Mouse (Mus musculus): Measurements from ENCODE around the gene Amot. TPM values are rescaled to one million over a fixed set of nuclear protein-coding genes. Genes with fewer than 3 reads are reported as not detected.

Amot gene
- 25.9 and 33.1 TPM in 2 replicates for polyA plus RNA-seq (2016; fragmentation: Nextera tagmentation; extraction: Ambion mirVana)

- H3K36me3 ChIP-seq = no peaks in the 10 kb centered on the region
- peak within 1 kb of the TSS; percentile 60 for H3K9ac ChIP-seq
- WGBS = 17% methylated on average over 32 of the region's 34 CpGs
- peak within 1 kb of the TSS; percentile 50 for H3K4me3 ChIP-seq
- H3K4me1 ChIP-seq = 0 out of 2 replicates have a peak, but pooled peaks cover 5% of the 10 kb centered on the region
- H3K27me3 ChIP-seq = no peaks in the 10 kb centered on the region; the same call in 1 of the 2 replicates
- H3K9me3 ChIP-seq (replicated peaks) = no peaks in the 10 kb centered on the region
- peak; percentile 96 for ATAC-seq (ENCODE audit: low FRiP score)
- H3K27ac ChIP-seq = peak within 1 kb of the TSS; percentile 40
- peak within 1 kb of the TSS; percentile 57 for H3K4me2 ChIP-seq (replicated peaks)
These were observed at the start of gene Amot for GRCm38 (mm10) chrX:145504717-145505415. TSS of gene Amot (minus strand) at chrX:145505181.

- no peaks in the 10 kb centered on the region for H3K4me1 ChIP-seq
- H3K4me2 ChIP-seq (replicated peaks) = no peak overlapping the region
- H3K9ac ChIP-seq = no peak overlapping the region
- no peak for ATAC-seq (ENCODE audit: low FRiP score)
- no peaks in the 10 kb centered on the region for H3K36me3 ChIP-seq
- WGBS = 76% methylated on average over 3 of the region's 3 CpGs
- H3K27me3 ChIP-seq = no peaks in the 10 kb centered on the region
- H3K9me3 ChIP-seq (replicated peaks) = no peaks in the 10 kb centered on the region
- no peak overlapping the region for H3K27ac ChIP-seq
- H3K4me3 ChIP-seq = no peak overlapping the region
These were observed 40.1 kb upstream of the Amot start for GRCm38 (mm10) chrX:145545060-145545459.

- no peaks in the 10 kb centered on the region for H3K4me1 ChIP-seq
- no peak overlapping the region for H3K27ac ChIP-seq
- no peaks in the 10 kb centered on the region for H3K27me3 ChIP-seq
- H3K4me3 ChIP-seq = no peak overlapping the region
- H3K9ac ChIP-seq = no peak overlapping the region
- H3K4me2 ChIP-seq (replicated peaks) = no peak overlapping the region
- no peak for ATAC-seq (ENCODE audit: low FRiP score)
- no peaks in the 10 kb centered on the region for H3K36me3 ChIP-seq
- no peaks in the 10 kb centered on the region for H3K9me3 ChIP-seq (replicated peaks)
- 63% methylated on average over 4 of the region's 4 CpGs for WGBS
These were observed 38.9 kb upstream of the Amot start for GRCm38 (mm10) chrX:145543602-145544490.

DNA sequence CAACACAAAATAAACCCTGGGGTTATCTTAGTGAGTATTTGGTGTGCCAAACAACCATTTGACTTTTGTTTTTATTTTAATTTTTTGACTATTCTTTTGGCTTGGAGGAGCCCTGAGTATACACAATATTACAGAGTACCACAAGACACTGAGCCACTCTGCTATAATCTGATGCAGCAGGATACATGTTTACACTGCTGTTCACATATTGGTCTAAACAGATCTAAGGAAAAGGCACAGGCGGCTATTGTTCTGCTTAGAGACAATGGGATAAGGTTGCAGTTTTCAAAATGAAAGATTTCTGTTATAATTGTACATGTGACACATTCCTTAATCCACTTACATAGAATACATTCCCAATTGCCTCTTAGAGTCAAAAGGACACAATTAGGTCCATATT lies 36.1 kb upstream of the Amot start:
- no peak for ATAC-seq (ENCODE audit: low FRiP score)
- H3K9ac ChIP-seq = no peak overlapping the region
- H3K36me3 ChIP-seq = no peaks in the 10 kb centered on the region
- H3K9me3 ChIP-seq (replicated peaks) = no peaks in the 10 kb centered on the region
- H3K4me3 ChIP-seq = no peak overlapping the region
- no peak overlapping the region for H3K27ac ChIP-seq
- H3K4me1 ChIP-seq = no peaks in the 10 kb centered on the region
- WGBS = 85% methylated on average over 1 of the region's 1 CpGs
- no peak overlapping the region for H3K4me2 ChIP-seq (replicated peaks)
- no peaks in the 10 kb centered on the region for H3K27me3 ChIP-seq

- Histone ChIP-seq H3K36me3 (no peaks in the 10 kb centered on the region), H3K4me3 (no peak overlapping the region), H3K4me2 (replicated peaks) (no peak overlapping the region), H3K27me3 (no peaks in the 10 kb centered on the region), H3K27ac (no peak overlapping the region), H3K9ac (no peak overlapping the region), H3K9me3 (replicated peaks) (no peaks in the 10 kb centered on the region), H3K4me1 (no peaks in the 10 kb centered on the region)
- no peak for ATAC-seq (ENCODE audit: low FRiP score)
- 86% methylated on average over 1 of the region's 1 CpGs for WGBS
These were observed 35.3 kb upstream of the Amot start for GRCm38 (mm10) chrX:145540321-145540720.

DNA sequence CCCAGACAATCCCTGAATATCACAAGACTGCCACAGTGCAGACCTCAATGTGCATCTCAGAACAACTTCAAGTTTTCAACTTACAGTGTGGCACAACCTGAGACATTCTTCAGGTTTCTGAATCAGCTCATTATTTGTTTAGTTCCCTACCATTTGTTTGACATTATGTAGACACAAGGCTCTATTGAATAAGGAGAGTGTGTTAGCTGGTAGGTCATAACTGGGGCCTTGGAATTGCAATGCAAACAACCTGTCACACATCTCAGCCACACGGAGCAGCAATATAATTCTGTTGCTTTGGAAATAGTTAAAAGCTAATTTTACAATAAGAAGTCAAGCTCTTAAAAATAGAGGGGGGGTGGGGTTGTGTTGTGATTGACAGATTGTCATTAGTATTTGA lies 24.6 kb upstream of the Amot start:
- H3K4me1 ChIP-seq = no peaks in the 10 kb centered on the region
- WGBS = 64% methylated on average over 1 of the region's 1 CpGs
- no peak overlapping the region for H3K9ac ChIP-seq
- H3K4me2 ChIP-seq (replicated peaks) = no peak overlapping the region
- H3K9me3 ChIP-seq (replicated peaks) = no peaks in the 10 kb centered on the region
- no peaks in the 10 kb centered on the region for H3K36me3 ChIP-seq
- no peak overlapping the region for H3K27ac ChIP-seq
- no peaks in the 10 kb centered on the region for H3K27me3 ChIP-seq
- H3K4me3 ChIP-seq = no peak overlapping the region
- no peak for ATAC-seq (ENCODE audit: low FRiP score)

GRCm38 (mm10) chrX:145516322-145517066 lies 11.5 kb upstream of the Amot start:
- H3K4me1 ChIP-seq = no peaks in the 10 kb centered on the region
- 67% methylated on average over 10 of the region's 10 CpGs for WGBS
- no peaks in the 10 kb centered on the region for H3K9me3 ChIP-seq (replicated peaks)
- H3K27me3 ChIP-seq = no peaks in the 10 kb centered on the region
- H3K36me3 ChIP-seq = no peaks in the 10 kb centered on the region
- H3K9ac ChIP-seq = no peak overlapping the region
- no peak overlapping the region for H3K27ac ChIP-seq
- ATAC-seq (ENCODE audit: low FRiP score) = no peak
- no peak overlapping the region for H3K4me2 ChIP-seq (replicated peaks)
- H3K4me3 ChIP-seq = no peak overlapping the region

DNA sequence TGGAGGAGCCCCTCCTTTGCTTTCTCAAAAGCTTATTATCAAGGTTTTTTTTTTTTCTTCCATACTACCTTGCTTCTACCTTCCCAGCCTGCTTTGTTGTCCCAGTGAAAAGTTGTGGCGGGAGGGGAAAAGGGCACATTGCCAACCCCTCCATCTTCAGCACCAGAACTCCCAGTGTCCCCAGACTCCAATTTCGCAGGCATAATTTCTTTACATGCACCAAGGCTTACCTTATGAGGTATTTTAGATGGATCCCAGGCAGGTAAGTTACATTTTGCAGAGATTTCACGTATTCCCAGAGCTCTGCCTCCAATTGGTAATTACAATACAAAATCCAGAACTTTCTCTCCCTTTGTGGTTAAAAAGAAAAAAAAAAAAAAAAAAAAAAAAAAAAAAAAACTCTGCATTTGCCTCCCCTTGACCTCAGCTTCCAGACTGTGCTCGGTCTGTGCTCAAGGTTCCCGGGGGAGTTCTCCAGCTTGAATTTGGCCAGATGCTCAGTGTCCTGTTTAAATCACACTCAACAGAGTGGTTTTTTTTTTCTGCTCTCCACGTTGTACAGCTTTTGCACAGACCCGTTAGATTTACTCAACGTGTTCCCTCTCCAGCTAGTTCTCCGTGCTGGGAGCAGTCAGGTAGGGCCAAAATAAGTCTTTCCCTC lies 10.6 kb upstream of the Amot start:
- ATAC-seq (ENCODE audit: low FRiP score) = no peak
- 67% methylated on average over 9 of the region's 9 CpGs for WGBS
- Histone ChIP-seq H3K4me2 (replicated peaks) (no peak overlapping the region), H3K4me3 (no peak overlapping the region), H3K9me3 (replicated peaks) (no peaks in the 10 kb centered on the region), H3K27me3 (no peaks in the 10 kb centered on the region), H3K9ac (no peak overlapping the region), H3K36me3 (no peaks in the 10 kb centered on the region), H3K27ac (no peak overlapping the region), H3K4me1 (no peaks in the 10 kb centered on the region)

DNA sequence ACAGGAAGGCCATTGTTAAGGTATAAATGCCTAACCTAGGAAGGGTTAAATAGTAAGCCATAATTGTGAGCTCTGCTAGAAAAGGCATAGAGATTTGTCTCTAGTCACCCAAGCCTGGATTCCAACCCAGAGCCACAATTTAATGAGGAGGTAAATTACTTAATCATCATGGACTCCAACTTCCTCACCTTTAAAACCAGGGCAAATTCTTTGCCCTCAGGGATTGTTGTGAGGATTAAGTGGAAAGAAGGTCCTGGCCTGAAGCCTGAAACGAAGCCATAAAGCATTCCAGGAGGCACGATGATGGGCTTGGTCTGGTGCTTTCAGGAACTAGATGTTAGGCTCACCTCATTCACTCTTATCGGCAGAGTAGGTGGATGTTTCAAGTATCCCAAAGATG lies 5.7 kb upstream of the Amot start:
- H3K4me2 ChIP-seq (replicated peaks) = no peak overlapping the region
- H3K27ac ChIP-seq = no peak overlapping the region
- no peak for ATAC-seq (ENCODE audit: low FRiP score)
- H3K27me3 ChIP-seq = no peaks in the 10 kb centered on the region
- no peaks in the 10 kb centered on the region for H3K9me3 ChIP-seq (replicated peaks)
- H3K9ac ChIP-seq = no peak overlapping the region
- H3K4me3 ChIP-seq = no peak overlapping the region
- 61% methylated on average over 3 of the region's 3 CpGs for WGBS
- no peaks in the 10 kb centered on the region for H3K36me3 ChIP-seq
- H3K4me1 ChIP-seq = no peaks in the 10 kb centered on the region

- Histone ChIP-seq H3K27ac (peak overlapping the region; percentile 40), H3K4me2 (replicated peaks) (peak overlapping the region; percentile 57), H3K9ac (no peak overlapping the region), H3K36me3 (no peaks in the 10 kb centered on the region), H3K4me1 (0 out of 2 replicates have a peak, but pooled peaks cover 5% of the 10 kb centered on the region), H3K9me3 (replicated peaks) (no peaks in the 10 kb centered on the region), H3K27me3 (no peaks in the 10 kb centered on the region; the same call in 1 of the 2 replicates), H3K4me3 (peak overlapping the region; percentile 50)
- peak; percentile 88 for ATAC-seq (ENCODE audit: low FRiP score)
- WGBS = 15% methylated on average over 11 of the region's 14 CpGs
These were observed 648 bp upstream of the Amot start for GRCm38 (mm10) chrX:145505457-145506201.

DNA sequence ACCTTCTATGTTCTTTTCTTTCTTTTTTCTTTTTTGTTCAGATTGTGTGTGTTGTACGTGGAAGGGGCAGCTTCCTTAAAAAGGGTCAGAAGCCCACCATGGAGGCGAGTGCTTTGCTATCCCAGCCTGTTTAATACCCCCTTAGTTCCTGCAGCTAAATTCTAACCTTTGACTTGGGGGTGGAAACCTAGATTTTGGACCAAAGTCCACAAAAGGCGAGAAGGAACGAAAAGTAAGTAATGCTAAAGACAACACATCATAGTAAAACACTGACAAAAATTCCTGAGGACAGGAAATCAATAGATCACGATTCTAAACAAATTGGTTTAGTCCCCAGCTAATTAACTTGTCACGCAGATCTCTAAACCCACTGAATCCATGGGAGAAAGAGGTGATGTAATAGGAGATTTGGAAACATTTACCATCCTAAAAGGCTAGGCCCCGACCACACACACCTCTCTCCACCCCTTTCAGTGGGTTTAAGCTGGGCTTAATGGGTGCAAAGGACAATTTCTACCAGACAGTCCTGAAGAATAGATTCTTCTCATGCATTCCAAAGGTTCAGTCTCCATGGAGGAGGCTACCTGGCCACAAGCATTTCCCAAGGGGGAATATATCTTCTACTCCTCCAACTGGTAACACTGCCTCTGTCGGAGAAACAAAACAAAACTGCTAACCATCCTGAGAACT lies 3.2 kb downstream of the Amot start:
- Histone ChIP-seq H3K27me3 (no peaks in the 10 kb centered on the region; the same call in 1 of the 2 replicates), H3K9ac (no peak overlapping the region), H3K36me3 (no peaks in the 10 kb centered on the region), H3K4me1 (0 out of 2 replicates have a peak, but pooled peaks cover 5% of the 10 kb centered on the region), H3K9me3 (replicated peaks) (no peaks in the 10 kb centered on the region), H3K4me2 (replicated peaks) (0 out of 2 replicates have a peak overlapping the region, but pooled peaks have one; percentile 4), H3K4me3 (no peak overlapping the region), H3K27ac (no peak overlapping the region)
- ATAC-seq (ENCODE audit: low FRiP score) = no peak
- WGBS = 44% methylated on average over 8 of the region's 8 CpGs
